Mouse (Mus musculus): ENCODE results near the gene Tex261. TPM values are rescaled to one million over a fixed set of nuclear protein-coding genes. Genes with fewer than 3 reads are reported as not detected.
A peak's percentile ranks its signal among the peaks of the same experiment; 100 is the strongest.
"Not testable (repeated sequence)": the region's sequence is repeated elsewhere in the genome, so short reads cannot be mapped to it uniquely, and the experiment has no call there.

The Tex261 gene
- polyA plus RNA-seq, 1 experiment from 2014 or later = 108 TPM

DNA sequence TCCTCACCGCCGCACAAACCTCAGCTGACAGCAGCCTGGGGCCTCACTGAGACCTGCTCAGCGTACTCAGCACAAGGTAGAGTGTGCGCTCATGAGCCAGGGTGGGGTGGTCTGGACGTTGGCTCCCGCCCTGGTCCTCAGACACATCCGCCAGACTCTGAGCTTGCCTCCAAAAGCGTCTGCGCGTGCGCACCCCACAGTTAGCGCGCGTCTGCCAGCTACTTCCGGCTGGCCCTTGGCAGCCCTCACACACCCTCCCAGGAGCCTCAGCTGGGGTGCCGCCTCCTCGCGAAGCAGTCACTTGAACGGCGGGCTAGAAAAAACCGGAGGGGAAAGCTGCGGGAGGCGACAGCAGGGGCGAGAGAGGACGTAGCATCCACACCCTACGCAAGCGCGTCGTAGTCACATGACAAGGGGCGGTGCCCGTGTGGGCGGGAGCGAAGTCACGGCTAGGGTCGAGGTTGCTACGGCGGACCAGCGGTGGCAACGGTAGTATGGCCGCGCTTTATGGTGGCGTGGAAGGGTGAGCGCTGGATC lies 19.2 kb upstream of the Tex261 start, which contains the start of gene Nagk:
Gene Nagk (plus strand): TSS at position 223 of the 537 bp plus-strand sequence.
- Histone ChIP-seq H3K4me1 (ENCODE audit: control insufficient read depth, insufficient read depth, low read length) (peaks cover 14% of the 10 kb centered on the region), H3K4me3 (ENCODE audit: low read length) (peak within 1 kb of the TSS; percentile 87), H3K9ac (ENCODE audit: low read length) (peak within 1 kb of the TSS; percentile 86), H3K27me3 (ENCODE audit: control insufficient read depth, insufficient read depth, low read length) (no peaks in the 10 kb centered on the region), H3K36me3 (ENCODE audit: control insufficient read depth, insufficient read depth) (peaks cover 5% of the 10 kb centered on the region; the same call in 1 of the 2 replicates), H3K4me2 (ENCODE audit: low read depth, low read length) (peak within 1 kb of the TSS; percentile 78), H3K9me3 (replicated peaks; ENCODE audit: control insufficient read depth, low read length) (no peaks in the 10 kb centered on the region), H3K27ac (ENCODE audit: low read length) (peak within 1 kb of the TSS; percentile 95)
- WGBS = under 1% methylated on average over 43 of the region's 43 CpGs
- ATAC-seq (replicated peaks; ENCODE audit: extremely low read depth, insufficient read depth, low FRiP score) = peak; percentile 94

DNA sequence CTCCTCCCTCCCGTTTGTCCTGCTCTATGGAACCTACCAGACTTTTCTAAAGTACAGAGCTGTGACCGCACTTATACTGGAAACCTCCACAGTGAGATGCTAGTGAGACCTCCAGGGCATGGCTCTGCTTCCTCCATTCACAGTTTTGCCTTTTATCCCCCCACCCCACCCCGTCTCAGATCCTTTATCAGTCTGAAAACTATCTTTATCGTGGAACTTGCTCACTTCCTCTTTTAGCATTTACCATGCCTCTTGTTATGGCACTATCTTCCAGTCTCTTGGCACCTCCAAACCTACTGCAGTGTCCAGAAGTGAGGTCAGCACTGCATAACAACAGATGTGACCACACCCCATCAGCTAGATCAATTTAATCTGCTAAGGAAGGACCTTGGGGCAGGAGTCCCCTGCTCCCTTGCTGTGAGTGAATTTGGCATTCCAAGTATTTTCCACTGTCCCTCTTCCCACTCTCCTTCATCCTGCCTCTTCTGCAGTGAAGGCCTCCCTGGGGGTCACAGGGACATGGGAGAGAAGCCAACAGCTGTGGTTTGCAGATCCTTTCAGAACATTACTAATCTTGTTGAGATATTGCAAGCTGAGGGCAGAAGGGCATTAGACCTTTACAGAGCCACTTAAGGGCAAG lies 15.8 kb upstream of the Tex261 start:
- no peak overlapping the region for H3K27ac ChIP-seq (ENCODE audit: low read length)
- no peak overlapping the region for H3K4me3 ChIP-seq (ENCODE audit: low read length)
- no peak overlapping the region for H3K9ac ChIP-seq (ENCODE audit: low read length)
- 45% methylated on average over 4 of the region's 4 CpGs for WGBS
- no peaks in the 10 kb centered on the region for H3K27me3 ChIP-seq (ENCODE audit: control insufficient read depth, insufficient read depth, low read length)
- no peak for ATAC-seq (replicated peaks; ENCODE audit: extremely low read depth, insufficient read depth, low FRiP score)
- no peaks in the 10 kb centered on the region for H3K9me3 ChIP-seq (replicated peaks; ENCODE audit: control insufficient read depth, low read length)
- peaks cover 14% of the 10 kb centered on the region for H3K4me1 ChIP-seq (ENCODE audit: control insufficient read depth, insufficient read depth, low read length)
- no peaks in the 10 kb centered on the region for H3K36me3 ChIP-seq (ENCODE audit: control insufficient read depth, insufficient read depth)
- H3K4me2 ChIP-seq (ENCODE audit: low read depth, low read length) = no peak overlapping the region

DNA sequence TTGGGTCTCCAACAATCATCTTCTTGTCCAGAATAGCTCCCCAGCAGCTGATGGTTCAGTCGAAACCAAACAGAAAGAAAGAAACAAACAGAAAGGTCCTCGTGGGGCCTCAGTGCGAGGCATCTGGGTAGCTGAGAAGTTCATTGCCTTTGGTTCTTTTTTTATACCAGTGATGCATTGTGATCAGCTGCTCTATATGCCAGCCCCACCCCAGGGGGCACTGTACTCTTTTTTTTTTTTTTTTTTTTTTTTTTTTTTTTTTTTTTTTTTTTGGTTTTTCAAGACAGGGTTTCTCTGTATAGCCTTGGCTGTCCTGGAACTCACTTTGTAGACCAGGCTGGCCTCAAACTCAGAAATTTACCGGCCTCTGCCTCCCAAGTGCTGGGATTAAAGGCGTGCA lies 14.9 kb upstream of the Tex261 start:
- not testable (repeated sequence) for H3K36me3 ChIP-seq (ENCODE audit: control insufficient read depth, insufficient read depth); H3K27me3 ChIP-seq (ENCODE audit: control insufficient read depth, insufficient read depth, low read length); H3K9me3 ChIP-seq (replicated peaks; ENCODE audit: control insufficient read depth, low read length); H3K4me2 ChIP-seq (ENCODE audit: low read depth, low read length); H3K4me3 ChIP-seq (ENCODE audit: low read length); H3K9ac ChIP-seq (ENCODE audit: low read length); H3K27ac ChIP-seq (ENCODE audit: low read length); ATAC-seq (replicated peaks; ENCODE audit: extremely low read depth, insufficient read depth, low FRiP score)
- H3K4me1 ChIP-seq (ENCODE audit: control insufficient read depth, insufficient read depth, low read length) = peaks cover 14% of the 10 kb centered on the region
- 72% methylated on average over 5 of the region's 5 CpGs for WGBS

DNA sequence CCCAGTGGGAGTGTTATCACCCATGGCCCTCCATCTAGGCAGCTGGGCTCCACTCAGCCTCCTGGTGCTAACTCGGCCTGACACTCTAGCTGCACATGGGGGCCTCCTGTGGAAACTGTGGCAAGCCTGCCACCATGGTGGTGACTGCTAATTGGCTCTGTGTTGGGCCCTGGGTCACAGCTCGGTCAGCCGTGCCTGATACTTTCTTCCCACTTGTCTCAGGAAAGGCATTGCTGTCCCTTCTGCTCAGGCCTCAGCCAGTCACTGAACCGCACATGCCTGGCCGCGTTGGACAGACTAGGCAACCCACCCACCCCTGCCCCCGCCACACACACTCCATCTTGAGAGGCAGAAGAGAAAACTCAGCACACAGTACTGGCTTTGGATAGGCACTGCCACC lies 12.9 kb upstream of the Tex261 start:
- no peak for ATAC-seq (replicated peaks; ENCODE audit: extremely low read depth, insufficient read depth, low FRiP score)
- peaks cover 2% of the 10 kb centered on the region; the same call in 1 of the 2 replicates for H3K27me3 ChIP-seq (ENCODE audit: control insufficient read depth, insufficient read depth, low read length)
- no peak overlapping the region for H3K27ac ChIP-seq (ENCODE audit: low read length)
- 73% methylated on average over 7 of the region's 7 CpGs for WGBS
- peaks cover 9% of the 10 kb centered on the region for H3K4me1 ChIP-seq (ENCODE audit: control insufficient read depth, insufficient read depth, low read length)
- H3K9me3 ChIP-seq (replicated peaks; ENCODE audit: control insufficient read depth, low read length) = no peaks in the 10 kb centered on the region
- no peak overlapping the region for H3K4me2 ChIP-seq (ENCODE audit: low read depth, low read length)
- H3K9ac ChIP-seq (ENCODE audit: low read length) = no peak overlapping the region
- H3K4me3 ChIP-seq (ENCODE audit: low read length) = no peak overlapping the region
- no peaks in the 10 kb centered on the region for H3K36me3 ChIP-seq (ENCODE audit: control insufficient read depth, insufficient read depth)

DNA sequence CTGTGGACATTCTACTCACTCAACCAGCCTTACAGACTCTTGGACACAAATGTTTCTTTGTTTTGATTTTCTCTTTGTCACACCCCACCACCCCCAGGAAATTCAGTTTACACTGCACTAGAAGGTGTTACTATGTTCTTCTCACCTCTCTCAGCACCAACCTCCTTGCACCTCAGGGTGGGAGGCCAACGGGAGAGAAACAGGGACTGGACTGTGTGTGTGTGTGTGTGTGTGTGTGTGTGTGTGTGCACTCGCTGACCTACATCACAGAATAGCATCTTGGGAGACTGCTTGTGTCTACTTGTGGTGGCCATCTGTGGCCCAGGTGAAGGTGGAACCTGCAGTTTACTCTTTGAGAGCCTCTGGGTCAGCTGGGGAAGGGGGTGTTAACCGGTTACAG lies 10.8 kb upstream of the Tex261 start:
- no peak overlapping the region for H3K4me3 ChIP-seq (ENCODE audit: low read length)

DNA sequence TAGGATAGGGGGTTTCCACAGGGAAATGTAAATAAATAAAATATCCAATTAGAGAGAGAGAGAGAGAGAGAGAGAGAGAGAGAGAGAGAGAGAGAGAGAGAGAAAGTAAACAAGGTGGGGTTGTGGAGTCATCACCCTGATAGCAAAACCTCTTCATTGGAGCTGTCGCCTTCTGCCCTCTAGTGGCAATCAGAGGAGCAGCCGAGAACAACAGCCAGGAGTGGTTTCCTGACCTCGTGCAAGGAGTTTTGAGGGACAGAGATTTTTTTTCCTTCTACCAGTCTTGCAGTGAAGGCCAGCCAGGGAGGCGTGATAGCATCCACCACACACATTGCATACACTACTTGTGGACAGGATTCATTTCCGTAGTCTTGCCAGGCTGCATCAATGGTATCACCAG lies 3.4 kb upstream of the Tex261 start:
- Histone ChIP-seq H3K36me3 (ENCODE audit: control insufficient read depth, insufficient read depth) (no peaks in the 10 kb centered on the region), H3K27ac (ENCODE audit: low read length) (no peak overlapping the region), H3K27me3 (ENCODE audit: control insufficient read depth, insufficient read depth, low read length) (no peaks in the 10 kb centered on the region), H3K4me2 (ENCODE audit: low read depth, low read length) (no peak overlapping the region), H3K4me1 (ENCODE audit: control insufficient read depth, insufficient read depth, low read length) (peaks cover 8% of the 10 kb centered on the region), H3K4me3 (ENCODE audit: low read length) (no peak overlapping the region), H3K9me3 (replicated peaks; ENCODE audit: control insufficient read depth, low read length) (no peaks in the 10 kb centered on the region), H3K9ac (ENCODE audit: low read length) (no peak overlapping the region)
- no peak for ATAC-seq (replicated peaks; ENCODE audit: extremely low read depth, insufficient read depth, low FRiP score)
- 8% methylated on average over 5 of the region's 5 CpGs for WGBS

More for the DNA sequence above, 10.8 kb upstream of the Tex261 start:
- Histone ChIP-seq H3K9ac (ENCODE audit: low read length) (no peak overlapping the region), H3K4me1 (ENCODE audit: control insufficient read depth, insufficient read depth, low read length) (peaks cover 5% of the 10 kb centered on the region), H3K36me3 (ENCODE audit: control insufficient read depth, insufficient read depth) (no peaks in the 10 kb centered on the region), H3K27me3 (ENCODE audit: control insufficient read depth, insufficient read depth, low read length) (peaks cover 2% of the 10 kb centered on the region; the same call in 1 of the 2 replicates), H3K9me3 (replicated peaks; ENCODE audit: control insufficient read depth, low read length) (no peaks in the 10 kb centered on the region), H3K4me2 (ENCODE audit: low read depth, low read length) (no peak overlapping the region), H3K27ac (ENCODE audit: low read length) (no peak overlapping the region)
- ATAC-seq (replicated peaks; ENCODE audit: extremely low read depth, insufficient read depth, low FRiP score) = no peak
- WGBS = 74% methylated on average over 3 of the region's 3 CpGs

DNA sequence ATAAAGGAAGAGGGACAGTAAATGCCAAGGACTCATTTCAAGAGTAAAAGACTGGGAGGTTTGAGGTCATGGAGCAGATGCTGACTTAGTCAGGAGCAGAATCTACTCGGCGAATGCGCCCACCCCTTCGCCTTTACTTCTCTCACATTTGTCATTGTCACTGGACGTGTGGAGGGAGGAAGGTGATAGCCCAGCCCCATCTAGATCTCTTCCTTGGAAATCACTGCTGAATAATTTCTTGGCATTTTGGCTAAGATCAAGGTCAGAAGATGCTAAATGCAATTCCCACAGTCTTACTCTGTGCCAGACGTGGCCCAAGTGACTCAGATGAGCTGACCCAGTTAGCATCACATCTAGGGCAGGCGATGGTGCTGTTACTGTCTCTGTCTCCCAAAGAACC lies 2.7 kb upstream of the Tex261 start:
- no peak for ATAC-seq (replicated peaks; ENCODE audit: extremely low read depth, insufficient read depth, low FRiP score)
- no peaks in the 10 kb centered on the region for H3K36me3 ChIP-seq (ENCODE audit: control insufficient read depth, insufficient read depth)
- H3K9me3 ChIP-seq (replicated peaks; ENCODE audit: control insufficient read depth, low read length) = no peaks in the 10 kb centered on the region
- no peak overlapping the region for H3K27ac ChIP-seq (ENCODE audit: low read length)
- H3K4me2 ChIP-seq (ENCODE audit: low read depth, low read length) = no peak overlapping the region
- H3K9ac ChIP-seq (ENCODE audit: low read length) = no peak overlapping the region
- H3K27me3 ChIP-seq (ENCODE audit: control insufficient read depth, insufficient read depth, low read length) = no peaks in the 10 kb centered on the region
- H3K4me1 ChIP-seq (ENCODE audit: control insufficient read depth, insufficient read depth, low read length) = peaks cover 9% of the 10 kb centered on the region
- no peak overlapping the region for H3K4me3 ChIP-seq (ENCODE audit: low read length)
- WGBS = 80% methylated on average over 7 of the region's 7 CpGs

DNA sequence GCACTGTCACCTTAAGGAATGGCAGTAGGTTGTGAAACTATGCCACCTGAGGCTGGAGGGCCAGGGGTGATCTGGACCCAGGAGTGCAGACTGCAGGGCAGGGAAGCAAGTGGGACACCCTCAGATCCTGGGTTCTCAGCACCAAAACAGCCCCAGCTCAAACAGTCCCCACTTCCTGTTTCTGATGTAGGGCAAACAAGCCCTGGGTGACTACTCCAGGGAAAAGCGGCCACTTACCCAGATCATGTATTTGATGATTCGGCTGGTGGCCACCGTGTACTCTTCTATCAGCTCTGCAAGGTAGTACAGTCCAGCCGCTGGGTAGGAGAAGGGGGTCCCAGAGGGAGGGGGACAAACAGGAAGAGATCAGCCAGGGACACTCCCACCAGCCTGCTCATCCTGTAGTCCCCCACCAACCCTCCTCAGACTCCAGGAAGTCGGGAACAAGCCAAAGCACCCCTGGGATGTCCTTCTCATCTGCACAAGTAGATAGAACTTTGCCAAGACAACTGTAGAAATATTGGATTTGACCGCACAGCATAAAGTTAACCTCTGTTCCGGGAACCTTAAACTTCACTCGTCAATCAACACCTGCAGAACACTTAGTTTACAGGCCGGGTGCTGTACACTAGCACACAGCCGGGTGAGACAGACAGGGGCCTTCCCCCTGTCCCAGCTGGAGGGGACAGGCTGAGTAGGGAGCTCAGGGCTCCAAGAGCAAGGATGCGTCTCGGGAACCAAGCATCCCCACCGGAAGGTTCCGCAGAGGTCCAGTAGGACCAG lies 641 bp downstream of the Tex261 start:
- no peak for ATAC-seq (replicated peaks; ENCODE audit: extremely low read depth, insufficient read depth, low FRiP score)
- H3K9me3 ChIP-seq (replicated peaks; ENCODE audit: control insufficient read depth, low read length) = no peaks in the 10 kb centered on the region
- WGBS = 1% methylated on average over 14 of the region's 14 CpGs

DNA sequence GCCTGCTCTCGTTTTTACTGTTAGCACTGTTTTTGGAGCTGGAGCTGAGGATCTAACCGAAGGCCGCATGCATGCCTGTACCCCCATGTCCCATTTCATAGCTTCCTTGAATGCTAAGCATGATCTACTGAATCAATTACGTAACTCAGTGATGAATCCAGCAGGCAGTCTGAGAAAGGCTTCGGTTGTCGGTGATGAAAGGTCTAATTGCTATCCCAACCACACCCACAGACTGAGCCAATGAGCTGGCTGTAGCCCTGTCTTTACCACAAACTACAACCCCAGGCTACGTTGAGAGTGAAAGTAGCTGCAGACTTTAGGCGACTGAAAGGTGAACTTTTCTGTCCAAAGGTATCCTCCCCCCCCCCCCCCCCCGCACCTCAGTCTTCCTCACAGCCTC lies 1.5 kb downstream of the Tex261 start:
- Histone ChIP-seq H3K36me3 (ENCODE audit: control insufficient read depth, insufficient read depth) (peaks cover 15% of the 10 kb centered on the region), H3K4me2 (ENCODE audit: low read depth, low read length) (peak overlapping the region; percentile 92), H3K9ac (ENCODE audit: low read length) (peak overlapping the region; percentile 97), H3K9me3 (replicated peaks; ENCODE audit: control insufficient read depth, low read length) (no peaks in the 10 kb centered on the region), H3K4me3 (ENCODE audit: low read length) (peak overlapping the region; percentile 96), H3K27ac (ENCODE audit: low read length) (no peak overlapping the region), H3K27me3 (ENCODE audit: control insufficient read depth, insufficient read depth, low read length) (no peaks in the 10 kb centered on the region), H3K4me1 (ENCODE audit: control insufficient read depth, insufficient read depth, low read length) (peaks cover 9% of the 10 kb centered on the region)
- no peak for ATAC-seq (replicated peaks; ENCODE audit: extremely low read depth, insufficient read depth, low FRiP score)
- 60% methylated on average over 9 of the region's 9 CpGs for WGBS

More for the DNA sequence above, 641 bp downstream of the Tex261 start:
- Histone ChIP-seq H3K27me3 (ENCODE audit: control insufficient read depth, insufficient read depth, low read length) (no peaks in the 10 kb centered on the region), H3K4me3 (ENCODE audit: low read length) (peak overlapping the region; percentile 96), H3K27ac (ENCODE audit: low read length) (peak overlapping the region; percentile 95), H3K36me3 (ENCODE audit: control insufficient read depth, insufficient read depth) (peaks cover 8% of the 10 kb centered on the region), H3K4me2 (ENCODE audit: low read depth, low read length) (peak overlapping the region; percentile 92), H3K4me1 (ENCODE audit: control insufficient read depth, insufficient read depth, low read length) (peaks cover 9% of the 10 kb centered on the region), H3K9ac (ENCODE audit: low read length) (peak overlapping the region; percentile 97)

Measured in heart, embryonic 16.5 days (tissue).